Mouse (Mus musculus) limb, embryonic 12.5 days (tissue): ENCODE results near the gene Ybx3. TPM values are rescaled to one million over a fixed set of nuclear protein-coding genes. Genes with fewer than 3 reads are reported as not detected.
A peak's percentile ranks its signal among the peaks of the same experiment; 100 is the strongest.

ENCODE experiments used
- ATAC-seq: fragments of 200-750 bp; cut with Nextera tagmentation; 2 replicates; pipeline ENCODE4 v1.8.0; 2017; ENCODE audit warnings: low read depth, moderate TSS enrichment; ENCODE audit not compliant: insufficient number of reproducible peaks, insufficient read depth, low FRiP score, low TSS enrichment
- H3K27ac ChIP-seq: fragments of 300-500 bp; sonication (generic); 2 replicates; pipeline ENCODE4 v1.5.1; 2016; ENCODE audit warnings: mild to moderate bottlenecking, moderate library complexity
- H3K27me3 ChIP-seq: fragments of 300-500 bp; sonication (generic); 2 replicates; pipeline ENCODE4 v1.6.1; 2016; ENCODE audit warnings: mild to moderate bottlenecking, moderate library complexity
- H3K36me3 ChIP-seq: fragments of 300-500 bp; sonication (generic); 2 replicates; pipeline ENCODE4 v1.6.1; 2016; ENCODE audit warnings: mild to moderate bottlenecking, moderate library complexity
- H3K4me1 ChIP-seq: fragments of 300-500 bp; sonication (generic); replicated peaks from 2 replicates; pipeline ENCODE4 v1.6.1; 2016
- H3K4me2 ChIP-seq: fragments of 300-500 bp; sonication (generic); 2 replicates; pipeline ENCODE4 v1.6.1; 2016; ENCODE audit warnings: mild to moderate bottlenecking, moderate library complexity
- H3K4me3 ChIP-seq: fragments of 300-500 bp; sonication (generic); replicated peaks from 2 replicates; pipeline ENCODE4 v1.5.1; 2016; ENCODE audit warnings: mild to moderate bottlenecking
- H3K9ac ChIP-seq: fragments of 300-500 bp; sonication (generic); replicated peaks from 2 replicates; pipeline ENCODE4 v1.6.1; 2016; ENCODE audit warnings: mild to moderate bottlenecking, moderate library complexity
- H3K9me3 ChIP-seq: fragments of 300-500 bp; sonication (generic); 2 replicates; pipeline ENCODE4 v1.6.1; 2016; ENCODE audit warnings: mild to moderate bottlenecking, moderate library complexity
- WGBS: fragments of 180-500 bp; shearing (Covaris S2); methylation state at CpG from one replicate; pipeline ENCODE4 v1.1.7; 2016; 5-methylcytosine and 5-hydroxymethylcytosine counted together
- polyA plus RNA-seq: library from polyadenylated mRNA; unstranded; fragments of >200 nt; fragmentation: Nextera tagmentation; extraction: Ambion mirVana; gene quantifications from 2 replicates; pipeline ENCODE4 v1.2.1, GENCODE M21; 2016

Gene Ybx3
- 32.8 and 38.5 TPM in 2 replicates for polyA plus RNA-seq

DNA sequence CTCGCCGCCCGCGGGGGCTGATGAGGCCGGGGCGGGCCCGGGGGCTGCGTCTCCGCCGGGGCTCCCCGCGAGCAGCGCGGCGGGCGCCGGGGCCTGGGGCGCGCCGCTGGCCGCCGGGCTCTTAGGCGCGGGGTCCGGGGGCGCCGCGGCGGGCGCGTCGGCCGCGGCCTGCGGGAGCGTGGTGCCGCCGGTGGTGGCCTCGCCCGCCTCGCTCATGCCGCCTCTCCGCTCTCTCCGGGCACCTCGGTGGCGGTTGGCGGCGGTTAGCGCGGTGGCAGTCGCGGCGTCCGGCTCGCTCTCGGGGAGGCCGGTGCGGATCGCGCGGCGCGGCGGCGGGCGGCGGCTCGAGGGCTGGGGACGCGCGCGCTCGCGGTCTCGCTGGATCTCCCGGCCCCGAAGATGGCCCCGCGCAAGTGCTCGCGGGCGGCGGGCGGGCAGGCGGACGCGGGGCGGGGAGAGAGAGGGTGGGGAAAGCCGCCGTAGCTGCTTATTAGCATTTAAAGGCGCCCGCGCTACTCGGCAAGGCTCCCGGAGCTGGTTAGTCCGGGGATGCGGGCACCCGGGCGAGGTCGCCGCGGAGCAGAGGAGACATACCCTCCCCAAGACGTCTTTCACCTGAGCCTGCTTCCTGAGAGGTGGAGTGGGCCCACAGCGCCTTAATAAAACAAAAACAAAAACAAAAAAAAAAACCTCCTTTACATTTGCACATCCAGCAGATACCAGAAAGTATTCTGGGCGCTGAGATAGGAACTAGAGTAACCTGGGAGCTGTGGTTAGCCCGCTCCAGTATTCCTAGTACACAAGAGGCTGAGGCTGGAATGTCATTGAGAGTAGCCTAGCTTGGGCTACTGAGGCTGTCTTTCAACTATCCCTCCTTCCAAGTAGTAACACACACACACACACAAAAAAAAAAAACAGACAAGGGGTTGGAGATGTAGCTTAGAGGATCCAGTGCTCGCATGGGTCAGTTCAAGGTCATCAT lies at the start of gene Ybx3:
Gene Ybx3 (minus strand): TSS at position 437 of the 982 bp plus-strand sequence.
- no peaks in the 10 kb centered on the region for H3K36me3 ChIP-seq
- peaks cover 23% of the 10 kb centered on the region for H3K4me1 ChIP-seq
- H3K4me2 ChIP-seq = peak within 1 kb of the TSS; percentile 87
- peak; percentile 75 for ATAC-seq
- under 1% methylated on average over 92 of the region's 107 CpGs for WGBS
- H3K27me3 ChIP-seq = no peaks in the 10 kb centered on the region
- no peaks in the 10 kb centered on the region for H3K9me3 ChIP-seq
- H3K27ac ChIP-seq = peak within 1 kb of the TSS; percentile 80
- peak within 1 kb of the TSS; percentile 87 for H3K9ac ChIP-seq
- H3K4me3 ChIP-seq = peak within 1 kb of the TSS; percentile 74

DNA sequence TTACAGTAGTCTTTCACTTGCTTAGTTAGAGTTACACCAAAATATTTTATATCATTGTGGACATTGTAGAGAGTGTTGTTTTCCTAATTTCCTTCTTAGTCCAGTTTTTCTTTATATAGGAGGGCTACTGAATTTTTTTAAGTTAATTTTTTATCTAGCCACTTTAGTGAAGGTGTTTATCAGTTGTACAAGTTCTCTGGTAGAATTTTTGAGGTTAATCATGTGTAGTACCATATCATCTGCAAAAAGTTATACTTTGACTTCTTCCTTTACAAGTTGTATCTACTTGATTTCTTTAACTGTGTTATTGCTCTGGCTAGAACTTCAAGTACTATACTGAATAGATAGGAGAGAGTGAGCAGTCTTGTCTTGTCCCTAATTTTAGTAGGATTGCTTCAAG lies 48.4 kb upstream of the Ybx3 start:
- Histone ChIP-seq H3K9me3 (no peaks in the 10 kb centered on the region), H3K36me3 (no peaks in the 10 kb centered on the region), H3K27me3 (peaks cover 26% of the 10 kb centered on the region), H3K4me1 (0 out of 2 replicates have a peak, but pooled peaks cover 5% of the 10 kb centered on the region), H3K9ac (no peak overlapping the region), H3K27ac (no peak overlapping the region), H3K4me2 (no peak overlapping the region), H3K4me3 (no peak overlapping the region)
- ATAC-seq = no peak

DNA sequence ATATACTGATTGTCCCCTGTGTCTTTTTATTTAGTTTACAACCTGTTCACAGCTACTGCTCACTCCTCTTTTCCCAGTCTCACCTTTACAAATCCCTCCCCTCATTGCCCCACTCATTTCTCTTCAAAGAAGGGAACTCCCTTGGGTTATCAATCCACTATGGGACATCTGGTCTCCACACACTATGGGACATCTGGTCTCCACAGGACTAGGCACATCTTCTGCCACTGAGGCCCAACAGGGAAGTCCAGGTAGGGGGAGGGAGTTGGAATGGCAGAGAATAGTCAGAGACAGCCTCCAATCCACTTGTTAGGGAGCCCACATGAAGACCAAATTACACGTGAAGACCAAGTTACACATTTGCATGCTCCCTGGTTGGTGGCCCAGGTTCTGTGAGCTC lies 45.8 kb upstream of the Ybx3 start:
- ATAC-seq = no peak
- Histone ChIP-seq H3K4me1 (0 out of 2 replicates have a peak, but pooled peaks cover 5% of the 10 kb centered on the region), H3K36me3 (no peaks in the 10 kb centered on the region), H3K27me3 (peaks cover 26% of the 10 kb centered on the region), H3K27ac (no peak overlapping the region), H3K4me3 (peak overlapping the region; percentile 43; the same call in 1 of the 2 replicates), H3K9ac (no peak overlapping the region), H3K4me2 (peak overlapping the region; percentile 76), H3K9me3 (no peaks in the 10 kb centered on the region)
- 22% methylated on average over 1 of the region's 1 CpGs for WGBS

DNA sequence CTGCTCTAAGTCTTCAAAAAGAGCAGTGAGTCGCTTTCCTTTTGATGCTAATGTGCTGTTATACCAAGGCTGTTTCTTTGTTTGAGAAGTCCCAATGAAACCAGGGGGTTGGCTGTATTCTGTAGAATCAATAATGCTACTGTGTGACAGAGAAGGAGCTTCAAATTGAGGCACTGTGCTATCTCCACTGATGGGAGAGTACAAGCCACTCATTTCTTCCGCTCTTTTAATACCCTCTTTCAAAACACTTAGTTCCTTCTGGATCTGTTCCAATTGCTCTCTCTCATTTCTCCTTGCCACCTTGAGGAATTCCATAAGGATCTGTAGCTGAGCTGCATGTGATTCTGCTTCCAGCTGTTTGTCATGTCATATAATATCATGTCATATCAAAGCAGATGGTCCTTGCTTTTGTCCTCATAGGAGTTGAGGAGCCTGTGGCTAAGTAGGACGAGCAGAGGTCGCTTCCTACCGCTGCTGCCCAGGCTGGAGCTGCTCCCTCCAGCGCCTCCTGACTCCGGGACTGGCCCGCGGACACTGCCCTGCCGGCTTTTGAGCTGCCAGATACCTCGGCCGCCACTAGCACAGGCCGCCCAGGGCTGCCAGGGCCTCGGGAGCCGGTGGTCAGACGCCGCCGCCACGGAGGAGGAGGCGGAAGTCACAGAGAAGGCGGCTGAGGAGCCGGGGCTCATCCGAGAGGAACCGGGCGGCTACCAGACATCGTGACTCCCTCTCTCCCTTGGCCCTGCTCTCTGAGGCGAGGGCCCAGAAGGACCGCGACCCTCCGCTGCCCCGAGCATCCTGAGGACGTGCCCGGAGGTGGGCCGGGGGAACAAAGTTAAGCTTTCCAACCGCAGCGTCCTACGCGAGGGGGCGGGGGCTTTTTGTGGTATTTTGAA lies 45.1 kb upstream of the Ybx3 start:
- no peak overlapping the region for H3K27ac ChIP-seq
- 8% methylated on average over 39 of the region's 39 CpGs for WGBS

DNA sequence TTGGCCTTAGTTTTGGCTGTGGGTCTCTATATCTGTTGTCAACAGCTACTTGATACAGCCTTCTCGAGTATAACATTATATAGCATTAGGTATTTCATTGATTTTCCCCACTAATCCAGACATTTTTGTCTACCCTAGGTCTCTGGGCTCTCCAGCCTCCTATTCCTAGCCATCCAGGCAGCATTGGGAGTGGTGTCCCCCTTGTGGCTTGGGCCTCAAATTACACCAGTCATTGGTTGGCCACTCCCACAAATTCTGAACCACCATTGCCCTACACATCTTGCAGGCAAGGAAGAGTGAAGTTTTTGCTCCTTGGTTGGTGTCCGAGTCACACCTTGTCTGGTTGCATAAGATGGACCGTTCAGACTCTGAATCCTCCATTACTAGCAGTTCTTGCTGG lies 33.3 kb upstream of the Ybx3 start:
- Histone ChIP-seq H3K27ac (no peak overlapping the region), H3K9ac (no peak overlapping the region), H3K4me3 (no peak overlapping the region), H3K4me2 (no peak overlapping the region), H3K4me1 (no peaks in the 10 kb centered on the region), H3K27me3 (no peaks in the 10 kb centered on the region), H3K9me3 (no peaks in the 10 kb centered on the region), H3K36me3 (no peaks in the 10 kb centered on the region)
- WGBS = 67% methylated on average over 3 of the region's 3 CpGs
- no peak for ATAC-seq

More for the DNA sequence above, 45.1 kb upstream of the Ybx3 start:
- H3K9me3 ChIP-seq = no peaks in the 10 kb centered on the region
- H3K4me1 ChIP-seq = 0 out of 2 replicates have a peak, but pooled peaks cover 5% of the 10 kb centered on the region
- H3K9ac ChIP-seq = peak overlapping the region; percentile 64
- no peaks in the 10 kb centered on the region for H3K36me3 ChIP-seq
- peak overlapping the region; percentile 43 for H3K4me3 ChIP-seq
- ATAC-seq = no peak
- H3K4me2 ChIP-seq = peak overlapping the region; percentile 76
- H3K27me3 ChIP-seq = peaks cover 26% of the 10 kb centered on the region

DNA sequence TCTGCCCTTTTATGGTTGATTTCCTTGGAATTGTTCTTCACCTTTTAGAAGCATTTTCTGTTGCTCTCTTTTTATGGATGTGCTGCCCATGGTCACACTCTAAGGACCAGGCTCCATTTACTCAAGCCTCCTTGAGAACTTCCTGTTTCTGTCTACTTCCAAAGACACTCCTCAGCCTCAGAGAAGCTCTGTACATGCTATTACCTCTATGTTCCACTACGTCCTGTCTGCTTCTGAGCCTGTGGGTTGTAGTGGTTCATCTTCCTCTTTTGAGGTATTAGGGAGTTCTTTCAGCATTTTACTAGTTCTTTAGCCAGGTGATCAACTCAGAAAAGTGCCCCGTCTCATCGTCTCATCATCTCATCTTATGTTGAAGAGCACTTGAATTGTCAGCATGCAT lies 31.3 kb upstream of the Ybx3 start:
- 89% methylated on average over 3 of the region's 3 CpGs for WGBS
- Histone ChIP-seq H3K9me3 (no peaks in the 10 kb centered on the region), H3K27me3 (no peaks in the 10 kb centered on the region), H3K27ac (no peak overlapping the region), H3K4me2 (no peak overlapping the region), H3K4me3 (no peak overlapping the region), H3K4me1 (no peaks in the 10 kb centered on the region), H3K9ac (no peak overlapping the region), H3K36me3 (no peaks in the 10 kb centered on the region)
- no peak for ATAC-seq

DNA sequence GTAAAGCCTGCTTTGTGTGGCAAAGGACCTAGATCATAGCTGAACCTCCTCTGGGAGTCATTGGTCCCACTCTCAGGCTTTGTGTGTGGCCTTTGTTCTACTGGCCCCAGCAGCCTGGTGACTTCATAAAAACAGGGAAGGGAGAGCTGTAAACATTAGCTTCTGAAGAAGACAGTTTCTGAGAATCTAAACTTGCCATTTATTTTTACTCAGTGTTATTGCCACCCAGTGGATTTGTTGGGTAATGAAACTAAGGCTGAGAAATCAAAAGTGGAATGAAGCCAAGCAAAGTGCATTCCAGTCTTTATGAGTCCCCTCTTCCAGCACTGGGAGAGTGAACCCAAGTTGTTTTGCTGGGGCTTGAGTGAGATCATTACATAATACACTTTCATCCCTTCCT lies 30.5 kb upstream of the Ybx3 start:
- no peaks in the 10 kb centered on the region for H3K27me3 ChIP-seq
- H3K4me1 ChIP-seq = no peaks in the 10 kb centered on the region
- H3K9ac ChIP-seq = no peak overlapping the region
- no peak overlapping the region for H3K4me2 ChIP-seq
- no peaks in the 10 kb centered on the region for H3K36me3 ChIP-seq
- H3K27ac ChIP-seq = no peak overlapping the region
- H3K9me3 ChIP-seq = no peaks in the 10 kb centered on the region
- no peak for ATAC-seq
- no peak overlapping the region for H3K4me3 ChIP-seq

DNA sequence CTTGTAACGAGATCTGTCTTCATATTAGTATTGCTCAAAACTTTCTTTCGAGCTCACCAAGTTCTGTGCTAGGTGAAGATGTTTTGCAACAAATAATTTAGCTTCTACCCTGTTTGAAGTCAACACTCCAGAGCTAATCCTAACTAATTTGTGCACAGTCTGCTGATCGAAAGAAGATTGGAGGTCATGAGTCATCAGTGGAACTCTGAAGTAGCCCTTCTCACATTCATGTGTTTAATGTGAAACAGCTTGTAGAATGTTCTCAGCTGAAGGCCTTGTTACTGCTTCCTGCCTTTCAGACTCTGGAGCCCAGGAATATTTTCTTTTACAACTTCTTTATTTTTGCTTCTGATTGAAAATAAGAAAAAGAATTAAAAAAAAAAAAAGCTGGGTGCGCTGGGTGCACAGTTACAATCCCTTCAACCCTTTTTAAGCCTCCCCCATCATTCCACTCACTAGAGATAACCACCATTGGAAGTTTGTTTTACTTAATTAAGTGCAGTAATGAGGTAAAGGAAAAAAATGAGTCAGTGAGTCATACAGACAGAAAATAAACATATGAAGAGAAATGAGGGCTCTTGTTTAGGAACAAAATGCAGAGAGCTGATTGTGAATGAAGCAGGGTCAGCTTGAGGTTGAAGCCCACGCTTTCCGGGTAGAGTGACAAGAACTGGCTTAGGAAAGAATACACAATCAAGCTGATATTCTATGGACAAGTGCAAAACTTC lies 23.0 kb upstream of the Ybx3 start:
- no peaks in the 10 kb centered on the region for H3K4me1 ChIP-seq
- no peaks in the 10 kb centered on the region for H3K27me3 ChIP-seq
- 73% methylated on average over 6 of the region's 6 CpGs for WGBS
- H3K9me3 ChIP-seq = no peaks in the 10 kb centered on the region
- H3K27ac ChIP-seq = no peak overlapping the region
- H3K36me3 ChIP-seq = no peaks in the 10 kb centered on the region
- no peak for ATAC-seq
- H3K9ac ChIP-seq = no peak overlapping the region
- no peak overlapping the region for H3K4me2 ChIP-seq
- H3K4me3 ChIP-seq = no peak overlapping the region

DNA sequence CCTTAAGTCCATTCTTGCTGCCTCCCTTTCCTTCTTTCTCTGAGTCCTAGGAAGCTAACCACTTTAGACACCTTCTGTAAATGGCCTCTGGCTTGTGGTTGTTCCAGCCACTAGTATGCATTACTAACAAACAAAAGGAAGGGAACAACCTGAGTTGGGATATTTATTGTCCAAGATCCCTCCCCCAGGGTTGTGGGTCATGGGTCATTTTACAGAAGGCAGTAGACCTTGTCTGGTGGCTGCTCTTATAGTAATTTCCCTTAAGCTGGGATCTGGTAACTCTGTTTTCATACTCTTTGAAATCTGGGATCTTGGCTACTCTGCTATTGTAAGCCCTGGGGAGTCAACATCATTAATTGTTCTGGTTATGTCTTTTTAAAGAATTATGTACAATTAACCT lies 18.7 kb upstream of the Ybx3 start:
- Histone ChIP-seq H3K9ac (no peak overlapping the region), H3K4me1 (no peaks in the 10 kb centered on the region), H3K4me3 (no peak overlapping the region), H3K27ac (no peak overlapping the region), H3K9me3 (no peaks in the 10 kb centered on the region), H3K27me3 (no peaks in the 10 kb centered on the region), H3K36me3 (no peaks in the 10 kb centered on the region), H3K4me2 (no peak overlapping the region)
- ATAC-seq = no peak

DNA sequence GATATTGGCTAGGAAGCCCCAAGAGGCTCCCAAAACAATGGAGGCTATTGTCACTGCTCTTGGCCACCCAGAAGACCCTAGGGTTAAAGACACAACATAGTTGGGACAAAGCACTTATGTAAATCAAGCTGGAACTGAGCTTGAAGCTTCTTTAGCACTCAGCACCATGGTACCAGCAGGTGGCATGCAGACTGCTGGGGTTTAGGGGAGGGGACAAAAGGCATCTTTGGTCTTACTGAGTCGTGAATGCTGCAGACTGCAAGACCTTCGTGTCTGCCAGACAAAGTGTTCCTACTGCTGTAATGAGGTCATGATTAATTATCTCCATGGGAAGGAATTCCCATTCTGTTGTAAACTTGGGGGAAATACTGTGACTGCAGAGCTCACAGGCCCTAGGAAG lies 17.6 kb upstream of the Ybx3 start:
- no peak overlapping the region for H3K4me3 ChIP-seq
- no peaks in the 10 kb centered on the region for H3K4me1 ChIP-seq
- H3K36me3 ChIP-seq = no peaks in the 10 kb centered on the region
- no peaks in the 10 kb centered on the region for H3K27me3 ChIP-seq
- H3K9ac ChIP-seq = no peak overlapping the region
- no peak for ATAC-seq
- H3K27ac ChIP-seq = no peak overlapping the region
- WGBS = 12% methylated on average over 2 of the region's 2 CpGs
- no peaks in the 10 kb centered on the region for H3K9me3 ChIP-seq
- no peak overlapping the region for H3K4me2 ChIP-seq

DNA sequence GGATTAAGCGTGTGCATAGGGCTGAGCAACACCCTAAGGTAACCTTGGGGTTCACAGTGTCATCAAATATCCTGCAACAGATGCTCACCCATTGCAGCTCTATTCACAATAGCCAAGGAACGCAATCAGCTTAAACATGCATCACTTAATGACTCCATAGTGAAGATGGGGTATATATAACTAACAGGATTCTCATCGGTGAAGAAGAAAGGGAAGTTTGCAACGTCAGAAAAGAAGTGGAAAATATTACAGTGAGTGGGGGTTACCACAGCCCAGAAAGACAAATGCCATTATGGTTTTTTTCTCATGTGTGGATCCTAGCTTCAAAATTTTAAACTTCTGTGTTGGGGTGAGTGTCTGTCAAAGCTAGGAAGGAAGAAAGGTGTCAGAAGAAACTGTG lies 16.9 kb upstream of the Ybx3 start:
- Histone ChIP-seq H3K9ac (no peak overlapping the region), H3K27me3 (no peaks in the 10 kb centered on the region), H3K4me1 (no peaks in the 10 kb centered on the region), H3K4me3 (no peak overlapping the region), H3K9me3 (no peaks in the 10 kb centered on the region), H3K4me2 (no peak overlapping the region), H3K36me3 (no peaks in the 10 kb centered on the region), H3K27ac (no peak overlapping the region)
- no peak for ATAC-seq
- 88% methylated on average over 4 of the region's 4 CpGs for WGBS
